Mouse (Mus musculus): ENCODE results near the gene Gck.

DNA sequence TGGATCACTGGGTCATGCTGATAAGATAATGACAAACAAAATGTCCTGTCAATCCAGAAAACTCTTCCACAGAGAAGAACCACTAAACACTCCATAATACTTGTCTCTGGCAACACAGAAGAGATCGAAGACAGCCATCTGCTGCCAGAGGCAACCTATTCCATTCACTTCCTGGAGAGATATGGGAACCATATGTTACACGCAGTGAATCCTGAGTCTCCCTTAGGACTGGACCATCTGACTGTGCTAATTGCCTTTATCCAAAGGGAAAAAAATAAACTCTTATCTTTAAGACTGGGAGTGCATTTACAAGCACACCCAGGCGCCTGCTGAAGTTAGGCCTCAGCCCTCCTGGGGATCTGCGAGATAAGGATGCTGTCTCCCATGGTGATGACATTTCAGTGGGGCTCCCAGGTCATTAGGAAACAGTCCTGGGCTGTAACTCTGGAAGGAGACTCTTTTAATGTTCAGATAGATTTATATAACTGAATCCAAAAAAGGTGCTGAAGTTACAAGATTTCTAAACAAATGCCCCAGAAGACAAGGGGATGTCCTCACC, 57.0 kb downstream of the Gck start:
- TF ChIP-seq NANOG (IDR thresholded peaks at IDR 0.05; ENCODE audit: borderline replicate concordance, low read length) (no peak), CTCF (conservative IDR thresholded peaks at IDR 0.05; ENCODE audit: low read length) (no peak), POU5F1 (IDR thresholded peaks at IDR 0.05; ENCODE audit: borderline replicate concordance, low read length) (no peak)

Measured in E14TG2a.4 (cell line).